Mouse (Mus musculus): ENCODE data around the gene Nrxn3.

Gene Nrxn3

GRCm38 (mm10) chr12:89198764-89199525 lies 476.3 kb downstream of the Nrxn3 start:
- DNase-seq: no peak

GRCm38 (mm10) chr12:89211608-89212007 lies 488.9 kb downstream of the Nrxn3 start:
- DNase-seq: peak; percentile 1

GRCm38 (mm10) chr12:89239826-89240225 lies 517.1 kb downstream of the Nrxn3 start:
- DNase-seq: no peak

GRCm38 (mm10) chr12:89241554-89241953 lies 518.9 kb downstream of the Nrxn3 start:
- no peak for DNase-seq

- DNase-seq: no peak
Observed at GRCm38 (mm10) chr12:89242476-89242875, 519.8 kb downstream of the Nrxn3 start.

- no peak for DNase-seq
Observed at GRCm38 (mm10) chr12:89255275-89255892, 532.7 kb downstream of the Nrxn3 start.

- no peak for DNase-seq
Observed at GRCm38 (mm10) chr12:89258879-89259278, 536.2 kb downstream of the Nrxn3 start.

GRCm38 (mm10) chr12:89260076-89260475 lies 537.4 kb downstream of the Nrxn3 start:
- no peak for DNase-seq

- DNase-seq: no peak
Observed at GRCm38 (mm10) chr12:89262261-89262660, 539.6 kb downstream of the Nrxn3 start.

GRCm38 (mm10) chr12:89282362-89283343 lies 560.0 kb downstream of the Nrxn3 start:
- no peak for DNase-seq

- no peak for DNase-seq
Observed at GRCm38 (mm10) chr12:89284412-89284811, 561.7 kb downstream of the Nrxn3 start.

- DNase-seq: no peak
Observed at GRCm38 (mm10) chr12:89287037-89287436, 564.4 kb downstream of the Nrxn3 start.

- DNase-seq: no peak
Observed at GRCm38 (mm10) chr12:89289589-89290274, 567.1 kb downstream of the Nrxn3 start.

- no peak for DNase-seq
Observed at GRCm38 (mm10) chr12:89290736-89291574, 568.3 kb downstream of the Nrxn3 start.

GRCm38 (mm10) chr12:89302011-89302410 lies 579.3 kb downstream of the Nrxn3 start:
- DNase-seq: peak; percentile 43

- DNase-seq: no peak
Observed at GRCm38 (mm10) chr12:89310200-89310599, 587.5 kb downstream of the Nrxn3 start.

- peak; percentile 14 for DNase-seq
Observed at GRCm38 (mm10) chr12:89312586-89312985, 589.9 kb downstream of the Nrxn3 start.

- no peak for DNase-seq
Observed at GRCm38 (mm10) chr12:89325864-89326560, 603.3 kb downstream of the Nrxn3 start.

GRCm38 (mm10) chr12:89331474-89332263 lies 609.0 kb downstream of the Nrxn3 start:
- DNase-seq: no peak

GRCm38 (mm10) chr12:89333486-89333885 lies 610.8 kb downstream of the Nrxn3 start:
- no peak for DNase-seq

Measured in kidney, postnatal 14 days (tissue).